In the genomic region with DNA sequence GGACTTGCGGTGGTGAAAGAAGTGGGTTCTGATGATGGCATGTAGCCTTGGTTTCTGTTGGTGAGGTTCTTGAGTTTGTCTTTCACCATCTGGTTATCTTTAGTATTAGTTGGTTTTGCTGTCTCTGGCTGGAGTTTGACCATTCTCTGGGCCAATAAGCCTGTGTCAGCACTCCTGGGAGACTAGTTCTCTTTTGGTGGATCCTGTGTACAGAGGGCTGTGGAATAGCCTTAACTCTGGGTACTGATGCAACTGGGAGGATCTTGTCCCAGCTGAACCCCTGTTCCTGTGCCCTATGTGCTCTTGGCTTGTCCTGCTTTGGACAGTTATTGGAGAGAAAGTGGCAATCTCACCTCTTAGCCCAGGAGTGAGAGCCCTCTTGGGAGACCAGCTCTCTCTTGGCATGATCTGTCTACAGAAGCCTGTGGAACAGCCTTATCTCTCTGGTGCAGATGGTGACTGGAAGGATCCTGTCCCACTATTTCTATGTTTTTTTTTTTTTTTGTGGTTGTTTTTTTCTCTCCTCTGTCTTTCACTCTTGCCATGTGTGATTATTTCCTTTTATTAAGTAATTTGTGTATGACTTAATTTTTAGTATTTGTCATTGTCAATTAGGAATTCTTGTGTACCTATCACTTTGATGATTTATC, we compare ENCODE assay signal across 22 mouse cellular contexts. TPM values are rescaled to one million over a fixed set of nuclear protein-coding genes. Genes with fewer than 3 reads are reported as not detected.
DNase-seq lines count a peak whose midpoint lies in the region; ATAC-seq and TF ChIP-seq lines count a peak whose summit lies in the region.
"Had no signal": no experiment of that assay in that cellular context is flagged by ENCODE, and none has a peak within 500 bp of the region (broad histone marks: within the 10 kb centered on the region; RNA-seq: fewer than 3 reads in every experiment).

No protein-coding gene starts in this region.

- H3K36me3 ChIP-seq in stomach, embryonic 14.5 days (ENCODE audit: control insufficient read depth, insufficient read depth, low read length): no peaks in the 10 kb centered on the region
- no peaks in the 10 kb centered on the region for H3K36me3 ChIP-seq in stomach, postnatal 0 days (ENCODE audit: control insufficient read depth, insufficient read depth, low read length)
- no peaks in the 10 kb centered on the region for H3K36me3 ChIP-seq in liver, embryonic 16.5 days (ENCODE audit: control insufficient read depth, insufficient read depth)
- H3K36me3 ChIP-seq in stomach, embryonic 16.5 days (ENCODE audit: control insufficient read depth, insufficient read depth, low read length): no peaks in the 10 kb centered on the region
- H3K36me3 ChIP-seq: forebrain, embryonic 12.5 days; hindbrain, embryonic 10.5 days; neural tube, embryonic 13.5 days had no signal

- no peaks in the 10 kb centered on the region for H3K27me3 ChIP-seq in stomach, embryonic 14.5 days (ENCODE audit: control insufficient read depth, insufficient read depth, low read length)
- no peaks in the 10 kb centered on the region for H3K27me3 ChIP-seq in stomach, postnatal 0 days (ENCODE audit: control insufficient read depth, insufficient read depth, low read length)
- no peaks in the 10 kb centered on the region for H3K27me3 ChIP-seq in liver, embryonic 16.5 days (ENCODE audit: control insufficient read depth, insufficient read depth, low read depth, low read length)
- no peaks in the 10 kb centered on the region for H3K27me3 ChIP-seq in stomach, embryonic 16.5 days (ENCODE audit: control insufficient read depth, insufficient read depth, low read length)
- H3K27me3 ChIP-seq: forebrain, embryonic 12.5 days; neural tube, embryonic 13.5 days had no signal

- H3K4me3 ChIP-seq in stomach, embryonic 14.5 days (ENCODE audit: low read depth, low read length): no peak overlapping the region
- no peak overlapping the region for H3K4me3 ChIP-seq in stomach, postnatal 0 days (ENCODE audit: low read depth, low read length)
- H3K4me3 ChIP-seq in liver, embryonic 16.5 days (ENCODE audit: low read depth, low read length): no peak overlapping the region
- no peak overlapping the region for H3K4me3 ChIP-seq in stomach, embryonic 16.5 days (replicated peaks; ENCODE audit: low read length)
- H3K4me3 ChIP-seq: forebrain, embryonic 12.5 days; heart, adult 2 months; hindbrain, embryonic 10.5 days; neural tube, embryonic 13.5 days had no signal

- no peaks in the 10 kb centered on the region for H3K9me3 ChIP-seq in stomach, embryonic 14.5 days (ENCODE audit: control insufficient read depth, low read depth, low read length)
- no peaks in the 10 kb centered on the region for H3K9me3 ChIP-seq in stomach, postnatal 0 days (ENCODE audit: control insufficient read depth, low read length)
- no peaks in the 10 kb centered on the region for H3K9me3 ChIP-seq in liver, embryonic 16.5 days (replicated peaks; ENCODE audit: control insufficient read depth, low read length)
- no peaks in the 10 kb centered on the region for H3K9me3 ChIP-seq in stomach, embryonic 16.5 days (replicated peaks; ENCODE audit: control insufficient read depth, low read length)
- H3K9me3 ChIP-seq: forebrain, embryonic 12.5 days; hindbrain, embryonic 10.5 days; neural tube, embryonic 13.5 days had no signal

- H3K4me1 ChIP-seq in stomach, embryonic 14.5 days (ENCODE audit: control insufficient read depth, insufficient read depth, low read length): no peaks in the 10 kb centered on the region
- no peaks in the 10 kb centered on the region for H3K4me1 ChIP-seq in stomach, postnatal 0 days (replicated peaks; ENCODE audit: control insufficient read depth, insufficient read depth)
- H3K4me1 ChIP-seq in liver, embryonic 16.5 days (ENCODE audit: control insufficient read depth, low read depth, low read length): peaks cover 19% of the 10 kb centered on the region
- no peaks in the 10 kb centered on the region for H3K4me1 ChIP-seq in stomach, embryonic 16.5 days (ENCODE audit: control insufficient read depth, insufficient read depth, low read length)
- H3K4me1 ChIP-seq: forebrain, embryonic 12.5 days; hindbrain, embryonic 10.5 days; neural tube, embryonic 13.5 days had no signal

- no peak overlapping the region for H3K27ac ChIP-seq in stomach, embryonic 14.5 days (ENCODE audit: low read length)
- H3K27ac ChIP-seq in stomach, postnatal 0 days (replicated peaks): no peak overlapping the region
- peak overlapping the region; percentile 98 for H3K27ac ChIP-seq in liver, embryonic 16.5 days (ENCODE audit: low read length)
- H3K27ac ChIP-seq in stomach, embryonic 16.5 days (ENCODE audit: low read length): no peak overlapping the region
- H3K27ac ChIP-seq: forebrain, embryonic 12.5 days; heart, adult 2 months; hindbrain, embryonic 10.5 days; neural tube, embryonic 13.5 days had no signal

- WGBS in stomach, embryonic 14.5 days: 93% methylated on average over 1 of the region's 1 CpGs
- 87% methylated on average over 1 of the region's 1 CpGs for WGBS in stomach, postnatal 0 days
- 79% methylated on average over 1 of the region's 1 CpGs for WGBS in liver, embryonic 16.5 days (ENCODE audit: insufficient replicate concordance)
- 93% methylated on average over 1 of the region's 1 CpGs for WGBS in stomach, embryonic 16.5 days

- TF ChIP-seq CTCF in stomach, postnatal 0 days (IDR thresholded peaks at IDR 0.05; ENCODE audit: low read depth): no peak

- H3K4me2 ChIP-seq in stomach, embryonic 14.5 days (replicated peaks; ENCODE audit: low read depth, low read length): no peak overlapping the region
- no peak overlapping the region for H3K4me2 ChIP-seq in stomach, postnatal 0 days (replicated peaks; ENCODE audit: low read depth)
- peak overlapping the region; percentile 50 for H3K4me2 ChIP-seq in liver, embryonic 16.5 days (ENCODE audit: low read depth, low read length)
- no peak overlapping the region for H3K4me2 ChIP-seq in stomach, embryonic 16.5 days (ENCODE audit: low read depth, low read length)
- H3K4me2 ChIP-seq: forebrain, embryonic 12.5 days; neural tube, embryonic 13.5 days had no signal

- H3K9ac ChIP-seq in stomach, embryonic 14.5 days (replicated peaks; ENCODE audit: low read depth, low read length): no peak overlapping the region
- H3K9ac ChIP-seq in stomach, postnatal 0 days (ENCODE audit: low read length): no peak overlapping the region
- peak overlapping the region; percentile 52 for H3K9ac ChIP-seq in liver, embryonic 16.5 days (ENCODE audit: low read depth, low read length)
- H3K9ac ChIP-seq in stomach, embryonic 16.5 days (ENCODE audit: low read length): no peak overlapping the region
- H3K9ac ChIP-seq: forebrain, embryonic 12.5 days; neural tube, embryonic 13.5 days had no signal

- ATAC-seq in stomach, embryonic 14.5 days (ENCODE audit: insufficient number of reproducible peaks, insufficient read depth, low FRiP score, low read depth): peak; percentile 71; the same call in 1 of the 2 replicates
- no peak for ATAC-seq in stomach, postnatal 0 days (ENCODE audit: low FRiP score, low TSS enrichment)
- peak; percentile 90 for ATAC-seq in erythroblast, adult 5-6 weeks (replicated peaks; ENCODE audit: low FRiP score, poor library complexity, severe bottlenecking)
- peak; percentile 98 for ATAC-seq in liver, embryonic 16.5 days (ENCODE audit: low read depth)
- peak; percentile 73 for ATAC-seq in stomach, embryonic 16.5 days (ENCODE audit: insufficient read depth, low FRiP score)

- TF ChIP-seq EP300 in stomach, postnatal 0 days (optimal IDR thresholded peaks at IDR 0.05): no peak

- DNase-seq in stomach, postnatal 0 days (ENCODE audit: low spot score): no peak
- DNase-seq in kidney, postnatal 10 days: no peak
- no peak for DNase-seq in embryo, embryonic 10.5 days (ENCODE audit: low spot score)
- DNase-seq in T-cell, adult 2 months (ENCODE audit: low spot score): no peak
- DNase-seq: cerebellum, adult 9-10 months; heart, adult 2 months; kidney, adult 11 months; lung, postnatal 10 days; retina, postnatal 1 day had no signal

RNA-seq across cellular contexts. Expression of gene Clec4e, which starts 3.2 kb away (rescaled TPM):
- polyA plus RNA-seq in stomach, embryonic 14.5 days (2014; fragmentation: Nextera tagmentation; extraction: Ambion mirVana): not detected in 2 replicates
- not detected in 2 replicates for polyA plus RNA-seq in stomach, postnatal 0 days (2015; fragmentation: Nextera tagmentation; extraction: Ambion mirVana)
- total RNA-seq in erythroblast, adult 5-6 weeks (2015; ENCODE audit: low replicate concordance): 7.3 and 9.0 TPM in 2 replicates
- total RNA-seq in erythroblast, adult 5-6 weeks (2017; ENCODE audit: low replicate concordance): 8.1 and 8.5 TPM in 2 replicates
- 1.4 and 1.6 TPM in 2 replicates for polyA plus RNA-seq in liver, embryonic 16.5 days (2015; fragmentation: Nextera tagmentation; extraction: Ambion mirVana)
- polyA plus RNA-seq in stomach, embryonic 16.5 days (2015; fragmentation: Nextera tagmentation; extraction: Ambion mirVana): 0.10 and 0.25 TPM in 2 replicates
- total RNA-seq: layer of hippocampus, adult 8-10 months; left cerebral cortex, postnatal 25 days had no signal
- polyA plus RNA-seq: embryonic facial prominence, embryonic 11.5 days; forebrain, embryonic 12.5 days; hindbrain, embryonic 10.5 days; midbrain, postnatal 0 days; neural tube, embryonic 13.5 days had no signal

RNA-seq across cellular contexts. Expression of gene Vmn2r19, which starts 15.3 kb away (rescaled TPM):
- not detected in 2 replicates for polyA plus RNA-seq in stomach, embryonic 14.5 days (2014; fragmentation: Nextera tagmentation; extraction: Ambion mirVana)
- not detected in 2 replicates for polyA plus RNA-seq in stomach, postnatal 0 days (2015; fragmentation: Nextera tagmentation; extraction: Ambion mirVana)
- not detected in 2 replicates for total RNA-seq in erythroblast, adult 5-6 weeks (2015; ENCODE audit: low replicate concordance)
- not detected in 2 replicates for total RNA-seq in erythroblast, adult 5-6 weeks (2017; ENCODE audit: low replicate concordance)
- not detected in 2 replicates for polyA plus RNA-seq in liver, embryonic 16.5 days (2015; fragmentation: Nextera tagmentation; extraction: Ambion mirVana)
- not detected in 2 replicates for polyA plus RNA-seq in stomach, embryonic 16.5 days (2015; fragmentation: Nextera tagmentation; extraction: Ambion mirVana)
- total RNA-seq: adrenal gland, postnatal 4 days; heart, adult 2 months; layer of hippocampus, adult 8-10 months; left cerebral cortex, postnatal 25 days; midbrain, postnatal 0 days had no signal
- polyA plus RNA-seq: embryonic facial prominence, embryonic 11.5 days; forebrain, embryonic 12.5 days; heart, adult 2 months; hindbrain, embryonic 10.5 days; midbrain, postnatal 0 days; neural tube, embryonic 13.5 days; thymus, postnatal 0 days had no signal

RNA-seq across cellular contexts. Expression of gene Clec4d, which starts 31.0 kb away (rescaled TPM):
- polyA plus RNA-seq in stomach, embryonic 14.5 days (2014; fragmentation: Nextera tagmentation; extraction: Ambion mirVana): not detected in 2 replicates
- 0.11 TPM in 2 replicates for polyA plus RNA-seq in stomach, postnatal 0 days (2015; fragmentation: Nextera tagmentation; extraction: Ambion mirVana)
- 1.9 and 8.8 TPM in 2 replicates for total RNA-seq in erythroblast, adult 5-6 weeks (2015; ENCODE audit: low replicate concordance)
- 10.2 and 11.8 TPM in 2 replicates for total RNA-seq in erythroblast, adult 5-6 weeks (2017; ENCODE audit: low replicate concordance)
- polyA plus RNA-seq in liver, embryonic 16.5 days (2015; fragmentation: Nextera tagmentation; extraction: Ambion mirVana): 0.62 and 0.68 TPM in 2 replicates
- 0.44 TPM in 1 of 2 replicates, not detected in the other for polyA plus RNA-seq in stomach, embryonic 16.5 days (2015; fragmentation: Nextera tagmentation; extraction: Ambion mirVana)
- total RNA-seq: layer of hippocampus, adult 8-10 months; left cerebral cortex, postnatal 25 days; midbrain, postnatal 0 days had no signal
- polyA plus RNA-seq: embryonic facial prominence, embryonic 11.5 days; forebrain, embryonic 12.5 days; hindbrain, embryonic 10.5 days; midbrain, postnatal 0 days; neural tube, embryonic 13.5 days had no signal
